Mouse (Mus musculus): Measurements from ENCODE around the gene Rasgrp3. TPM values are rescaled to one million over a fixed set of nuclear protein-coding genes. Genes with fewer than 3 reads are reported as not detected.

Gene Rasgrp3
- total RNA-seq (2021), result 10 to 100 TPM; 25.2 to 29.7 TPM

- intact Hi-C loops (cut with DNase I), result no loop called here
- no peak for DNase-seq (ENCODE audit: low spot score)
Measured at GRCm38 (mm10) chr17:75435599-75435998, at the start of gene Rasgrp3. TSS of gene Rasgrp3 (plus strand) at chr17:75435896.

GRCm38 (mm10) chr17:75388402-75388801 lies 47.3 kb upstream of the Rasgrp3 start:
- no peak for DNase-seq (ENCODE audit: low spot score)
- intact Hi-C loops (cut with DNase I), result loop anchor here (10.0 kb wide), 1 partner anchor 574 kb away; no protein-coding TSS in a partner anchor

DNA sequence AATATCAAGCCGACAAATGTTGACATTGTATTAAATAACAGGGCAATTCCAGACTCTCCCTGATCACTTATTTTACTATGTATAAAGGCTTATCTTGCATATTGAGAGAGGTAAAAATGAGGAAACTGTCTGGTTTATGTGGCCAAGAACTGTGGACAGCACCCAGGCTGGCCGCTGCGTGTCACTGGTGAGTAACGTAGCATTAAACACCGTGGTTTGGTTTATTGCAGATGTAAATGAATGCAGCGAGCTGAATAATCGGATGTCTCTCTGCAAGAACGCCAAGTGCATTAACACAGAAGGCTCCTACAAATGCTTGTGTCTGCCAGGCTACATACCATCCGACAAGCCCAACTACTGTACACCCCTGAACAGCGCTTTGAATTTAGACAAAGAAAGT lies 45.6 kb upstream of the Rasgrp3 start:
- DNase-seq (ENCODE audit: low spot score), result no peak
- intact Hi-C loops (cut with DNase I), result no loop called here

DNA sequence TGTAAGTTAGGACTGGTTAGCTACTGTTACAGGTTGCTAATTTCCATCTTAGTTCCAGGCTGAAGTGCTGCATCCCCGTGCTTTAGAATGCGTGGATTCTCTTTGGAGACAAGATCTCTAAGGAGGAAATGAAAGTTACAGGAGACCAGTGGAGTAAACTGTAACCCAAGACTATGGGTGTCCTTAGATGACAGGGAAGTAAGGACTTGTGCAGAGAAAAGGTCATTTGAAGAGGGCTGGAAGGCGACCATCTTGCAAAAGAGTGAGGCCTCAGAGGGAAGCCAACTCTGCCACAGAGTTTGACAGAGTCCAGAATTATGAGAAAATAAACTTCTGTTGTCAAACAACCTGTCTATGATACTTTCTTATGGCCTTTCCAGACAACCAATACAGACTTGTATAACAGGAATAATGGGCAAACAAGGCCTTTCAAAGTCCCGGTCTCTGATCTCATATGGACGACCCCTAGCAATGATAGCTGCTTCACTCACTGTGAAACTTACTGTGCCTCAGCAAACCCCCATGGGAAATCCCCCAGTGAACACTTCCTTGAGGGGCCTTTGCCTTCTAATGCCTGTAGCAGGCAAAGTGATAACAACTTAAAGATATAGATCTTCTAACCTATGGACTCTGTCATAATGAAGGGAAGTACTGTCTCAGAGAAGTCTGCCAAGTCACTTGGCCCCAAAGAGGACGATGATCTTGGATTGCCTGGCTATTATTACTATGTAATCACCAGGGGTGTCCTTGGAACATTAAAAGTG lies 44.1 kb upstream of the Rasgrp3 start:
- intact Hi-C loops (cut with DNase I), result no loop called here
- DNase-seq (ENCODE audit: low spot score), result no peak

- no peak for DNase-seq (ENCODE audit: low spot score)
Measured at GRCm38 (mm10) chr17:75406405-75406804, 29.3 kb upstream of the Rasgrp3 start.

DNA sequence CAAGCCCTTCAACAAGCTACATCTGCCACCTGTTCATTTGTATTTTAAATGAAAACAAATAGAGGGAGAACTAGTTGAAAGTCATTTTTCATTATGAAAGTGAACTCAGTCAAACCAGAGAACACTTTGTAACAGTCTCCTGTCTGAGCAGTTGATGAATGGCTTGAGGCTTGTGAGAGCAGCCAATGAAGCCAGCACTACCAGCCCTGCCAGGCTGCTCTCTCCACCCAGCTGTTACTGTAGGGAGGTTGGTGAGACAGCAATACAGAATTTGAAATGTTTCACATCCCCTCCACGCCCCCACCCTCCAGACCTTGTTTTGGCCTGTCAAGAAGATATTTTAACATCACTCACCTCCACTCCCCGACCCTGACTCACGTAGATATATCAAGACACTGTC lies 18.8 kb upstream of the Rasgrp3 start:
- no peak for DNase-seq (ENCODE audit: low spot score)

More at GRCm38 (mm10) chr17:75406405-75406804, 29.3 kb upstream of the Rasgrp3 start:
- intact Hi-C loops (cut with DNase I), result loop anchor here (10.0 kb wide), 1 partner anchor 128 kb away; no protein-coding TSS in a partner anchor

GRCm38 (mm10) chr17:75434152-75434551 lies 1.5 kb upstream of the Rasgrp3 start:
- no peak for DNase-seq (ENCODE audit: low spot score)
- intact Hi-C loops (cut with DNase I), result no loop called here

More for the DNA sequence above, 18.8 kb upstream of the Rasgrp3 start:
- intact Hi-C loops (cut with DNase I), result no loop called here

- no peak for DNase-seq (ENCODE audit: low spot score)
- intact Hi-C loops (cut with DNase I), result no loop called here
Measured at GRCm38 (mm10) chr17:75434871-75435270, 825 bp upstream of the Rasgrp3 start.

DNA sequence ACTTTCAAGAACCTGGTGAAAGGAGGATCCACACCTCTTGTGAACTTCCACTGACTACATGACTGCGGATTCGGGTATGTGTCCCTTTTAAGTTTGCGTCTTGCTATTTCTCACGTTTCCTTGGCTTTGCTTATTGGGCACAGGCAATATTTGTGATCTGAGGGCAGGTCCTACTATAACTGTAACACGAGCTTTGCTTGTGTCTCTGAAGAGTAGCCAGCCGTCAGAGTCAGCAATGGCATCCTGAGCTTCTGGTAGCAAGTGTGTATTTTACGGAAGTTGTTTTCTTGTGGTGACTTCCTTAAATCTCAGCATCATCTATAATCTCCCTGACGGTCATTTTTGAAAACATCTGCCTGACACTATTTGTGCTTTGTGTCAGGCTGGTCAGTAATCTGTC lies 399 bp downstream of the Rasgrp3 start:
- intact Hi-C loops (cut with DNase I), result no loop called here

GRCm38 (mm10) chr17:75436819-75437218 lies 1.1 kb downstream of the Rasgrp3 start:
- intact Hi-C loops (cut with DNase I), result no loop called here
- DNase-seq (ENCODE audit: low spot score), result no peak

More for the DNA sequence above, 399 bp downstream of the Rasgrp3 start:
- DNase-seq (ENCODE audit: low spot score), result no peak

DNA sequence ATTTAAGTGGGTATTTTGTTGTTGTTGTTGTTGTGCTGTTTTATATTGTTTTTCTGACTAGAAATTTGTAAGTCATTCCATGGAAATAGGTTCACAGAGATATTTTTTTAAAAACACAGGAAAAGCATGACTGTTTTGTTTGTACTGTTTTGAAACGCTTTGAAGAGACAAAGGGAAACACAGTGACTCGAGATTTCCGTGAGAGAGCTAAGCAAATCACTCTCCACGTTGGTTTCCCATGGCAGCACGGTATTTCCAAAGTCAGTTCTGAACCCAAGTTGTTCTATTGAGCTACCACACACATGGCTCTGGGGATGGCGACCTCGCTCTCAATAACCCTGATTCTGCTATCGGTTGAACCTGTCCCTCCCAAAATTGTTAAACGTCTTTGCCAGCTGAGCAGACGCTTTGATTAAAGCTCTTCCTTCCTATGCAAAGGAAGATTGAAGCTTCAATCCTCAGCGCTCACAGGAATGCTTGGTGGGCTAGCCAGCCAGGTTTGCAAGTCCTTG lies 1.6 kb downstream of the Rasgrp3 start:
- intact Hi-C loops (cut with DNase I), result no loop called here
- no peak for DNase-seq (ENCODE audit: low spot score)

GRCm38 (mm10) chr17:75438162-75438561 lies 2.5 kb downstream of the Rasgrp3 start:
- no peak for DNase-seq (ENCODE audit: low spot score)
- intact Hi-C loops (cut with DNase I), result no loop called here

GRCm38 (mm10) chr17:75439062-75439461 lies 3.4 kb downstream of the Rasgrp3 start:
- intact Hi-C loops (cut with DNase I), result no loop called here
- no peak for DNase-seq (ENCODE audit: low spot score)

DNA sequence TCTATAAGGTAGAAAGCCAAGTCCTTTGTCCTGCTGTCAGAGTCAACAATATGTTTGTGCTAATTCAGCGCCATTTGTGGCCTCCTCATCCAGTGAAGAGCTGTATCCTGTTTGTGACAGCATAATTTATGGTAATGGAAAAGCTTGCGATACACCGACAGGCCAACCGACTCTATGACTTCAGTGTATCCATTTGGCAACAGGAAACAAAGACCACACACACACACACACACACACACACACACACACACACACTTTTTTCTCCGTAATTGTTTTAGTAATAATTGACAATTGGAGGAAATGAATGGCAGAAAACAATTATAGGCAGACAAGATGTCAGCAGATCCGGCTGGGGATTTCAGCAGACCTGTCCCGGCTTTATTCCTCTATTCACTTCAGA lies 4.9 kb downstream of the Rasgrp3 start:
- DNase-seq (ENCODE audit: low spot score), result no peak
- intact Hi-C loops (cut with DNase I), result no loop called here

DNA sequence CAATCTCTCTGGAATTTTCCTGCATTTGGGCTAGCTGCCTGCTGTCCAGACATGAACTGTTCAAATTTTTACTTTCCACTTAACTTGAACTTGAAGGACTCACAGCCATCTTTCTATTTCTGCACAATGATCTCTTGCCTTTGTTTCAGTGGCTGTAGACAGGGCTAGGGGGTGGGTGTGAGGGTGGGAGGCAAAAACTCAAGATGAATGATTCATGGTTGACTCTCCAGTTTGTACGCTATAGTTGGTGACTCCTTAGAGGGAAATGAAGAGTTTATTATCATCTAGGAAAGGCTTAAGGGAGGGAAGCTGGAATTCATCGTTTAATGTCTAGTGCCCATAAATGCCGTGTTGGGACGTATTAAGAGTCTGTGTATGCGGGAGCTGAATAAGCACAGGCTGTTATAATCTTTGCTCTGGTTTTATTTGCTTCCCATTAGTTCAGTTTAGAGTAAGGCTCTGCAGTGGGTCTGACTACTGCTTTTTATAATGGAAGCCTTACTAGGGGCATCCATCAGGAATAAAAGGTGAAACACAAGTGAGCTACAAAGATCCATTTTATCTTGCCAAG lies 5.6 kb downstream of the Rasgrp3 start:
- intact Hi-C loops (cut with DNase I), result no loop called here
- no peak for DNase-seq (ENCODE audit: low spot score)

DNA sequence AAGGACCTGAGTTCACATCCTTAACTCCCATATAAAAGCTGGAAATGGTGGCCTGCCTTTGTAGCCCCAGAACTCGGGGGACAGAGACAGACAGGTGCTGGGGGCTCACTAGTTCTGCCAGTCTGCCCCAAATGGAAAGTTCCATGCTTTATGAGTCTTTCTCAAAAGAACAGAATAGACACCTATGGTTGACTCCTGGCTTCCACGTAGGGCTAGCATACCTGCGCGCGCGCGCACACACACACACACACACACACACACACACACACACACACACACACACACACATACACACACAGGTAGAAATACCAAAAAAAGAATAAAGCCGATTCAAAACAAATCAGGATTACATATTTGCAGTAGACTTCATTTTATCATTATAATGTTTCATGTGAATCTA lies 6.7 kb downstream of the Rasgrp3 start:
- DNase-seq (ENCODE audit: low spot score), result no peak
- intact Hi-C loops (cut with DNase I), result no loop called here

DNA sequence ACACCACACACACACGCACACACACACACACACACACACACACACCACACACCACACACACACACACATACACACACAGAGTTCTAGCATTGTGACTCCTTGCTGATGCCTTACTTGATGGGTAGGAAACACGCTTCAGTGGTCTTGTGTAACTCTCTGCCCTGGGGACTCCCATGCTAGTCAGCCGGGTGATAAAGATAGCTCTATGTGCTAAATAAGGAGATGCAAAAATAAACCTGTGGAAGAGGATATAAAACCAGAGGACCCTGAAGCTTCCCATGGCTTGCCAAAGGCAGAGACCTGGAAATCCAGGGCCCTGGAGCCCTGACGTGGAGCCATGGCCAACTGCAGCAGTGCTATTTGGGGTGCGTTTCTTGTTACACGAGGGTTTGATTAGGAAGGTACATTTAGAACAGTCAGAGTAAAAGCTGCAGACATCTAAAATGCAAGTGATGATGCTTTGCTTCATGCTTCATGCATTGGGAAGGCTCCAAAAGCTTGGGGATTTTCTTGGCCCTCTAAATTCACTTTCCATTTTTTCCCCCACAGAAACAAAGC lies 7.4 kb downstream of the Rasgrp3 start:
- intact Hi-C loops (cut with DNase I), result no loop called here
- DNase-seq (ENCODE audit: low spot score), result no peak

- DNase-seq (ENCODE audit: low spot score), result no peak
- intact Hi-C loops (cut with DNase I), result no loop called here
Measured at GRCm38 (mm10) chr17:75448257-75448656, 12.6 kb downstream of the Rasgrp3 start.

DNA sequence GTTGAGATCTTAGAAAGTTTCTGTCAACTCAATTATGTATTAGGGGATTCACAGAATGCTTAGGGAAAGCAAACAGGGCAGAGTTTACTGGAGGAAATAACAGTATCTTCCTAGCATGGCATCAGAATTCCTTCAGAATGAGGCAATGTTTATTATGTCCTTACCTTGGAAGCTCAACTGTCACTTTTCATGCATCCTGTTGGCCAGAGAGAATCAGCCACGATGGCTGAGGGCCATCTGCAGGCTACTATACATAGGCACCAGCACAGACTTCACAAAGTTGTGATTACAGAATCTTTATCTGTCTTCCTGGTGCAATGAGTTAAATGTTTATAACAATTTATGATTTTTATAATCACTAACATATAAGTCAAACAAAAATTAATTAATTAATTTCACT lies 13.3 kb downstream of the Rasgrp3 start:
- intact Hi-C loops (cut with DNase I), result no loop called here

DNA sequence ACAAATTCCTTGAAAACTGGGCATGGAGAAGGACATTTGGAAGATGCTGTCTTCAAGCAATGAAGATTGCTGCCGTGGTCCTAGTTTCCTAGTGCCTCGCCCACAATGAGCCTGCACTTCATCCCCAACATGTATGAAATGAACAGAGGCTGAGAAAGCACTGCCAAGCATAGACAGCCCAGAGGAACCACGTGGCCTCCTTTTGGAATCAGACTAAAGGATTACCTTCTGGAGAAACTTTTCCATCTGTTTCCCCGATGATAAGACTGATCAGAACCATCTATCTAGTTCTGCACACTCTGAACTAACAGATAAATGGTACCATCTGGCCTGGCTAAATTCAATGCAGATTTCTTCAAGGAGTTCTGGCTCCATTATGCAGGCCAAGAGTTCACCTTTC lies 16.6 kb downstream of the Rasgrp3 start:
- DNase-seq (ENCODE audit: low spot score), result no peak
- intact Hi-C loops (cut with DNase I), result no loop called here

More for the DNA sequence above, 13.3 kb downstream of the Rasgrp3 start:
- no peak for DNase-seq (ENCODE audit: low spot score)

GRCm38 (mm10) chr17:75453639-75454038 lies 17.9 kb downstream of the Rasgrp3 start:
- intact Hi-C loops (cut with DNase I), result no loop called here
- no peak for DNase-seq (ENCODE audit: low spot score)

All from heart, postnatal 25 days (tissue).